ENCODE assay signal across 8 mouse cellular contexts in the genomic region with DNA sequence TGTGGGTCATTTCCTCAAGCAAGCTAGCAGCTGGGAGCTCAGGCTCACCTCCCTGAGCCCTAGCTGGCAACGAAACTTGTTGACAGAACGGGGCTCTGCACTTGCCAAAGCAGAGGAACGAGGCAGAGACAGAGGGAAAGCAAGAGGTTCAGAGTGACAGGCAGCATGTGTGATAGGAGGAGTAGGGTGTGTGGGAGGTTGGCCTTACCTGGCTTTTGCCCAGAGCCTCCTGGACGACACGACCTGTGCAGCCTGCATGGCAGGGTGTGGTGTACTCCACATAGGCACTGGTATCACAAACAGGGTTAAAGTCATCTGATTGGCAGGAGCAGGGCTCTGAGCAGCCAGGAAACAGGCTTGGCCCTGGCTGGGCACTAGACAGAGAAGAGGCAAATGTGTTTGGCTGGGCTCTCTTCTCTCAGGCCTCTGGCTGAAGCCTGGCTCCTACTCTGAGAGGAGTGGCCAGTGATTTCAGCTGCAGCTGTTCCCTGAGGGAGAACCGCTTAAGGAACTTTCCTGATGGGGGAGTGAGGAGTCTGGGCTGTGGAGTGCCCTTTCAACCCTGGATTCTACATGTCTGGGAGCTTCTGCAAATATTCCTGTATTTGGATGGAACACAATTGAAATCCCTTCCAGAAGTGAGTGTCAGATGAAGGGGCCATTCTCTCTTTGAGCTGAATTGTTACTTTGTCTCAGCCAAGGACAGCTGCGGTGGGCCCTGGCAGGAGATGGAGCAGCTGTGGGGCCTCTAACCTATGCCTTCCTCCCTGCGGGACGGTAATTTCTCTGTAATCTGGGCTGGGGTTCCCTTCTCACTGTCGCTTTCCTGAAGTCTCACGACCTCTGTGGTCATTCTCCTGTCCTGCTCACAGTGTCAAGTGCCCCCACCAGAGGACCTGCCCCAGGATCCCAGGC. TPM values are rescaled to one million over a fixed set of nuclear protein-coding genes. Genes with fewer than 3 reads are reported as not detected.
A peak's percentile ranks its signal among the peaks of the same experiment; 100 is the strongest.
DNase-seq lines count a peak whose midpoint lies in the region; ATAC-seq and TF ChIP-seq lines count a peak whose summit lies in the region.

No protein-coding gene starts in this region.

- H3K4me2 ChIP-seq in limb, embryonic 14.5 days (replicated peaks; ENCODE audit: low read depth, low read length, severe bottlenecking) = no peak overlapping the region
- no peak overlapping the region for H3K4me2 ChIP-seq in forebrain, embryonic 15.5 days (replicated peaks)

- H3K4me1 ChIP-seq in limb, embryonic 14.5 days (ENCODE audit: control insufficient read depth, insufficient read depth, low read length) = no peaks in the 10 kb centered on the region
- peaks cover 6% of the 10 kb centered on the region; the same call in 1 of the 2 replicates for H3K4me1 ChIP-seq in forebrain, embryonic 15.5 days

- 47% methylated on average over 11 of the region's 11 CpGs for WGBS in limb, embryonic 14.5 days
- WGBS in forebrain, embryonic 15.5 days = 55% methylated on average over 11 of the region's 11 CpGs

- H3K4me3 ChIP-seq in limb, embryonic 14.5 days (replicated peaks; ENCODE audit: low read length) = no peak overlapping the region
- no peak overlapping the region for H3K4me3 ChIP-seq in forebrain, embryonic 15.5 days

- H3K27ac ChIP-seq in limb, embryonic 14.5 days (replicated peaks; ENCODE audit: low read depth, low read length) = no peak overlapping the region; the same call in 1 of the 2 replicates
- no peak overlapping the region; the same call in 1 of the 2 replicates for H3K27ac ChIP-seq in forebrain, embryonic 15.5 days (replicated peaks)

- H3K27me3 ChIP-seq in limb, embryonic 14.5 days (ENCODE audit: control insufficient read depth, insufficient read depth, low read length) = no peaks in the 10 kb centered on the region
- H3K27me3 ChIP-seq in forebrain, embryonic 15.5 days = no peaks in the 10 kb centered on the region

- no peak for TF ChIP-seq POLR2A in limb, embryonic 14.5 days (IDR thresholded peaks at IDR 0.05; ENCODE audit: borderline replicate concordance, extremely low read depth, insufficient read depth, insufficient read length)

- H3K9me3 ChIP-seq in limb, embryonic 14.5 days (ENCODE audit: control insufficient read depth, low read length) = no peaks in the 10 kb centered on the region
- no peaks in the 10 kb centered on the region for H3K9me3 ChIP-seq in forebrain, embryonic 15.5 days

- no peaks in the 10 kb centered on the region for H3K36me3 ChIP-seq in limb, embryonic 14.5 days (ENCODE audit: control insufficient read depth, insufficient read depth, low read length)
- no peaks in the 10 kb centered on the region for H3K36me3 ChIP-seq in forebrain, embryonic 15.5 days

- H3K9ac ChIP-seq in limb, embryonic 14.5 days (ENCODE audit: low read depth, low read length, severe bottlenecking) = no peak overlapping the region
- no peak overlapping the region for H3K9ac ChIP-seq in forebrain, embryonic 15.5 days (replicated peaks)

- ATAC-seq in limb, embryonic 14.5 days (ENCODE audit: low FRiP score, low read depth) = peak; percentile 66
- ATAC-seq in forebrain, embryonic 15.5 days (replicated peaks) = no peak

- DNase-seq in kidney, postnatal 10 days = peak; percentile 56
- DNase-seq in kidney, postnatal 25 days = no peak
- DNase-seq in cerebellum, adult 9-10 months = peak; percentile 90
- DNase-seq in heart, adult 9 months (ENCODE audit: low spot score in 2 of 2) = peak; percentile 92
- peak; percentile 56 for DNase-seq in limb, embryonic 14.5 days (ENCODE audit: low spot score)
- peak; percentile 68 for DNase-seq in ovary, postnatal 36 days (ENCODE audit: low spot score)
- DNase-seq in frontal cortex, postnatal 14 days (ENCODE audit: low spot score in 2 of 2) = no peak

RNA-seq across cellular contexts. Expression of a gene that starts 37.9 kb away (rescaled TPM):
- polyA plus RNA-seq in limb, embryonic 14.5 days (2012; rRNA removed) = 0.73 and 0.86 TPM in 2 replicates
- polyA plus RNA-seq in limb, embryonic 14.5 days (2014; fragmentation: Nextera tagmentation; extraction: Ambion mirVana) = 0.45 and 0.48 TPM in 2 replicates
- polyA plus RNA-seq in forebrain, embryonic 15.5 days (2015; fragmentation: Nextera tagmentation; extraction: Ambion mirVana) = 0.49 and 0.50 TPM in 2 replicates

RNA-seq across cellular contexts. Expression of a gene that starts 46.3 kb away (rescaled TPM):
- 4.7 and 5.6 TPM in 2 replicates for polyA plus RNA-seq in limb, embryonic 14.5 days (2012; rRNA removed)
- polyA plus RNA-seq in limb, embryonic 14.5 days (2014; fragmentation: Nextera tagmentation; extraction: Ambion mirVana) = 3.1 and 3.2 TPM in 2 replicates
- 4.5 and 4.9 TPM in 2 replicates for polyA plus RNA-seq in forebrain, embryonic 15.5 days (2015; fragmentation: Nextera tagmentation; extraction: Ambion mirVana)

Comparison
In these comparisons a context has a peak if more than half of its experiments do, and no peak if none do; other contexts are left out.
1. DNase-seq: peak in kidney, postnatal 10 days (single experiment), cerebellum, adult 9-10 months (single experiment), heart, adult 9 months (2 of 2), limb, embryonic 14.5 days (single experiment) and ovary, postnatal 36 days (single experiment); none in kidney, postnatal 25 days (0 of 2) and frontal cortex, postnatal 14 days (0 of 2).